Mouse (Mus musculus) myocyte (in vitro differentiated cells): ENCODE results near the gene Spock1. TPM values are rescaled to one million over a fixed set of nuclear protein-coding genes. Genes with fewer than 3 reads are reported as not detected.

Experiments used
- H3K27me3 ChIP-seq: one replicate; pipeline ENCODE4 v1.6.1; 2011; ENCODE audit not compliant: control insufficient read depth, insufficient read depth, insufficient read length
- H3K36me3 ChIP-seq: one replicate; pipeline ENCODE4 v1.6.1; 2011; ENCODE audit not compliant: control insufficient read depth, insufficient read depth
- H3K4me2 ChIP-seq: one replicate; pipeline ENCODE4 v1.6.1; 2011; ENCODE audit warnings: low read depth, control low read depth
- H3K4me3 ChIP-seq: one replicate; pipeline ENCODE4 v1.5.1; 2011; ENCODE audit warnings: mild to moderate bottlenecking, control low read depth, moderate library complexity
- H3K79me2 ChIP-seq: one replicate; pipeline ENCODE4 v1.6.1; 2011; ENCODE audit not compliant: control insufficient read depth, insufficient read depth
- H3ac ChIP-seq: one replicate; pipeline ENCODE4 v1.6.1; 2011; ENCODE audit not compliant: control insufficient read depth, insufficient read length
- CEBPB ChIP-seq: IDR thresholded peaks from 2 replicates; pipeline ENCODE4 v1.6.1; 2011; ENCODE audit warnings: mild to moderate bottlenecking, moderate library complexity; ENCODE audit not compliant: poor library complexity, insufficient read depth, severe bottlenecking
- E2F4 ChIP-seq: IDR thresholded peaks from one replicate; pipeline ENCODE4 v1.6.1; 2011; ENCODE audit warnings: mild to moderate bottlenecking, control low read depth, moderate library complexity; ENCODE audit not compliant: insufficient read depth
- MAX ChIP-seq: IDR thresholded peaks from one replicate; pipeline ENCODE4 v1.6.1; 2011; ENCODE audit warnings: low read depth, mild to moderate bottlenecking, control low read depth
- MYOD1 ChIP-seq, 3 experiments: IDR thresholded peaks; one replicate each; pipeline ENCODE4 v1.6.1; 2011; ENCODE audit warnings: control low read depth in 2 of 3, low read depth in 2 of 3, mild to moderate bottlenecking in 2 of 3, moderate library complexity in 1 of 3; ENCODE audit not compliant: insufficient read length in 2 of 3, control insufficient read depth in 1 of 3
- MYOG ChIP-seq, 3 experiments: IDR thresholded peaks; one replicate each; pipeline ENCODE4 v1.6.1; 2011; ENCODE audit warnings: control low read depth in 2 of 3, low read depth in 2 of 3, mild to moderate bottlenecking in 2 of 3; ENCODE audit not compliant: insufficient read length in 2 of 3, control insufficient read depth in 1 of 3, insufficient read depth in 1 of 3
- POLR2A ChIP-seq: IDR thresholded peaks from one replicate; pipeline ENCODE4 v1.6.1; 2011; ENCODE audit warnings: low read depth, mild to moderate bottlenecking, control low read depth, moderate library complexity; ENCODE audit not compliant: insufficient read length
- POLR2AphosphoS2 ChIP-seq: IDR thresholded peaks from one replicate; pipeline ENCODE4 v1.6.1; 2011; ENCODE audit warnings: low read depth, control low read depth; ENCODE audit not compliant: insufficient read length
- REST ChIP-seq: IDR thresholded peaks from one replicate; pipeline ENCODE4 v1.6.1; 2011; ENCODE audit warnings: mild to moderate bottlenecking, control low read depth, moderate library complexity; ENCODE audit not compliant: insufficient read depth, insufficient read length
- SRF ChIP-seq: IDR thresholded peaks from one replicate; pipeline ENCODE4 v1.6.1; 2011; ENCODE audit warnings: low read depth; ENCODE audit not compliant: control insufficient read depth, insufficient read length
- TCF12 ChIP-seq: IDR thresholded peaks from one replicate; pipeline ENCODE4 v1.6.1; 2011; ENCODE audit warnings: mild to moderate bottlenecking, control low read depth; ENCODE audit not compliant: poor library complexity, insufficient read depth, severe bottlenecking
- TCF3 ChIP-seq: IDR thresholded peaks from one replicate; pipeline ENCODE4 v1.6.1; 2011; ENCODE audit warnings: low read depth, control low read depth; ENCODE audit not compliant: insufficient read length
- USF1 ChIP-seq: IDR thresholded peaks from one replicate; pipeline ENCODE4 v1.6.1; 2011; ENCODE audit warnings: low read depth, mild to moderate bottlenecking, control low read depth, moderate library complexity
- polyA plus RNA-seq: library from polyadenylated mRNA; unstranded; fragments of >200 nt; fragmentation: generic; extraction: Trizol; gene quantifications from one replicate; pipeline ENCODE4 v1.2.1, GENCODE M21; 2012; ENCODE audit warnings: missing spikeins

Gene Spock1
- polyA plus RNA-seq, 1 experiment: 0.19 TPM

GRCm38 (mm10) chr13:57522319-57522718, 385.8 kb downstream of the Spock1 start:
- no peaks in the 10 kb centered on the region for H3K36me3 ChIP-seq
- no peak overlapping the region for H3K4me3 ChIP-seq
- H3K4me2 ChIP-seq: no peak overlapping the region
- H3K27me3 ChIP-seq: no peaks in the 10 kb centered on the region
- no peak overlapping the region for H3ac ChIP-seq
- TF ChIP-seq POLR2A (no peak), E2F4 (no peak), MYOG (IDR thresholded peaks at IDR 0.05; ENCODE audit: control insufficient read depth in 1 of 3, insufficient read depth in 1 of 3, insufficient read length in 2 of 3, low read depth in 2 of 3) (no peak), POLR2AphosphoS2 (no peak), TCF12 (no peak), REST (no peak), SRF (no peak), TCF3 (no peak), USF1 (no peak), MAX (no peak), MYOD1 (IDR thresholded peaks at IDR 0.05; ENCODE audit: control insufficient read depth in 1 of 3, insufficient read length in 2 of 3, low read depth in 2 of 3) (no peak), CEBPB (no peak)
- no peaks in the 10 kb centered on the region for H3K79me2 ChIP-seq

- Histone ChIP-seq H3K36me3 (no peaks in the 10 kb centered on the region), H3ac (no peak overlapping the region), H3K4me3 (no peak overlapping the region), H3K79me2 (no peaks in the 10 kb centered on the region), H3K4me2 (no peak overlapping the region), H3K27me3 (no peaks in the 10 kb centered on the region)
- no peak for TF ChIP-seq TCF12
- no peak for TF ChIP-seq REST
- no peak for TF ChIP-seq MYOD1 (IDR thresholded peaks at IDR 0.05; ENCODE audit: control insufficient read depth in 1 of 3, insufficient read length in 2 of 3, low read depth in 2 of 3)
- TF ChIP-seq USF1: no peak
- no peak for TF ChIP-seq E2F4
- no peak for TF ChIP-seq MAX
- TF ChIP-seq POLR2A: no peak
- TF ChIP-seq MYOG (IDR thresholded peaks at IDR 0.05; ENCODE audit: control insufficient read depth in 1 of 3, insufficient read depth in 1 of 3, insufficient read length in 2 of 3, low read depth in 2 of 3): no peak
- TF ChIP-seq CEBPB: no peak
Observed at GRCm38 (mm10) chr13:57521152-57521551, 387.0 kb downstream of the Spock1 start.

- Histone ChIP-seq H3K79me2 (no peaks in the 10 kb centered on the region), H3K4me2 (no peak overlapping the region), H3ac (no peak overlapping the region), H3K4me3 (no peak overlapping the region), H3K27me3 (no peaks in the 10 kb centered on the region), H3K36me3 (no peaks in the 10 kb centered on the region)
- TF ChIP-seq POLR2AphosphoS2 (no peak), TCF12 (no peak), CEBPB (no peak), TCF3 (no peak), MAX (no peak), SRF (no peak)
Observed at GRCm38 (mm10) chr13:57519790-57520189, 388.3 kb downstream of the Spock1 start.

DNA sequence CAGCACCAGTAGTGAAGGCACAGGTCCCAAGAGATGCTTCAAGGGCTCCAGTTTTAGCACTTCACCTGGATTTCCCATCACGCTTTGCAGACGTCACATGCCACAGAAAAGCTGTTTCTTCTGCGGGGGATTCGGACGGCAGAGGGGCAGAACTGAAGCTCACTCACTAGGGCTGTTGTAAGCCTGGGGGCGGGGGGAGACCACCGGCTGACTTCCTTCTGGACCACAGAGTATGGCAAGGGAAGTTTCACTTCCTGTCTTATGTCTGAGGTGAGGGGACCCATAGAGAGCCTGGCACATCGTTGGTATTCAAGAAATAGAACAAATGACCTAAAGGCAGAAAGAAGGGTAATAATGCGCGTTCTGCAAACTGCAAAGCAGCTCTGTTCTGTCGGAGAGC, 392.4 kb downstream of the Spock1 start:
- Histone ChIP-seq H3K4me2 (no peak overlapping the region), H3ac (no peak overlapping the region), H3K79me2 (no peaks in the 10 kb centered on the region), H3K4me3 (no peak overlapping the region), H3K27me3 (no peaks in the 10 kb centered on the region), H3K36me3 (no peaks in the 10 kb centered on the region)
- TF ChIP-seq TCF3 (no peak), POLR2A (no peak), MAX (no peak), POLR2AphosphoS2 (no peak), REST (no peak), USF1 (no peak), MYOG (IDR thresholded peaks at IDR 0.05; ENCODE audit: control insufficient read depth in 1 of 3, insufficient read depth in 1 of 3, insufficient read length in 2 of 3, low read depth in 2 of 3) (no peak), SRF (no peak)

DNA sequence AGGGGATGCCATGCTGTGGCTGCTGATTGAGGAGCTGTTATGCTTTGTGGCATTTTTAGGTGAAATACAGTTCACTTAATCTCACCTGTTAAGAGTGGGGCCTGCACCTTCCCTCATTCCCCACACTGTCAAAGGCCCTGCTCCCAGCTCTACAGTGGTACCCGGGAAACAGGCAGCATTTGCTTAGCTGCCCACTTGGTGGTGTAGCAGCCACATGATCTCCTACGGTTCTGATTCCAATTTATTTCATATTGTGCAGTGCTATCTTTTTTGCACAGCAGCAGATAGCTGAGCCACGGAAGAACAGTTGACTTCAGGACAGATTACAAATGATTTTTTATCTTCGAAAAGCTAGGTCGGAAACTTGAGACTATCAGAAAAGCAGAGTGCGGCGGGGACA, 406.6 kb downstream of the Spock1 start:
- no peaks in the 10 kb centered on the region for H3K36me3 ChIP-seq
- no peak overlapping the region for H3K4me3 ChIP-seq
- H3K79me2 ChIP-seq: no peaks in the 10 kb centered on the region
- no peak overlapping the region for H3ac ChIP-seq
- TF ChIP-seq E2F4 (no peak), CEBPB (no peak), MYOG (IDR thresholded peaks at IDR 0.05; ENCODE audit: control insufficient read depth in 1 of 3, insufficient read depth in 1 of 3, insufficient read length in 2 of 3, low read depth in 2 of 3) (no peak), TCF3 (no peak), TCF12 (no peak)
- H3K27me3 ChIP-seq: no peaks in the 10 kb centered on the region
- H3K4me2 ChIP-seq: no peak overlapping the region
